Mouse (Mus musculus): Measurements from ENCODE around the gene Fn1. TPM values are rescaled to one million over a fixed set of nuclear protein-coding genes. Genes with fewer than 3 reads are reported as not detected.
A peak's percentile ranks its signal among the peaks of the same experiment; 100 is the strongest.

Gene Fn1
- 125 TPM in 2 replicates for polyA plus RNA-seq (2014; fragmentation: Nextera tagmentation; extraction: Ambion mirVana)

- Histone ChIP-seq H3K4me2 (ENCODE audit: low read depth, low read length) (peak within 1 kb of the TSS; percentile 75), H3K4me3 (ENCODE audit: low read depth, low read length) (peak within 1 kb of the TSS; percentile 71), H3K4me1 (ENCODE audit: control insufficient read depth, insufficient read depth, low read length) (peaks cover 2% of the 10 kb centered on the region; the same call in 1 of the 2 replicates), H3K9me3 (replicated peaks; ENCODE audit: control insufficient read depth, low read length) (no peaks in the 10 kb centered on the region), H3K9ac (replicated peaks; ENCODE audit: low read length) (peak within 1 kb of the TSS; percentile 94), H3K27me3 (ENCODE audit: control insufficient read depth, insufficient read depth, low read length) (no peaks in the 10 kb centered on the region), H3K27ac (replicated peaks; ENCODE audit: low read depth, low read length) (peak within 1 kb of the TSS; percentile 97), H3K36me3 (replicated peaks; ENCODE audit: control insufficient read depth, insufficient read depth, low read depth, low read length) (no peaks in the 10 kb centered on the region; the same call in 1 of the 2 replicates)
- WGBS = under 1% methylated on average over 62 of the region's 63 CpGs
- peak; percentile 98 for DNase-seq (ENCODE audit: low spot score)
- ATAC-seq (replicated peaks; ENCODE audit: insufficient number of reproducible peaks, low FRiP score, low TSS enrichment, low read depth) = peak; percentile 97
Observed at GRCm38 (mm10) chr1:71652551-71653399, at the start of gene Fn1. Gene Fn1 (minus strand): TSS chr1:71653200.

DNA sequence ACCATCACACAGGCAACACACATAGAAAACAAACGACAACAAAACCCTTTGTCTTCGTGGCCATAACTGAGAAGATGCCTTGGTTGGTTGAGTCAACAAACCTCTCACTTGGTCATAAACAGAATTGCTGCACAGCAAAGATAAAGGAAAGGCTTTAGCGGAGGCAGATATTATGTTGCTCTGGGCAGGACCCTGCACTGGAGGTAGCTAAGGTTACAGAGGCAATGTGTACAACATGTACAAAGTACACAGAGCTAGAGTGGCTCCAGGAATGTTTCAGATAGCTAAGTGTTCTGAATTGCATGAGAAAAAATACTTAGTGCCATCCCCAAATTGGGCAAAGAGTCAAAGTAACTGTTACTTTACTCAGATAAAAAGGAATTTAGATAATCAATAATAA lies 43.1 kb upstream of the Fn1 start:
- H3K4me3 ChIP-seq (ENCODE audit: low read depth, low read length) = no peak overlapping the region
- H3K9ac ChIP-seq (replicated peaks; ENCODE audit: low read length) = no peak overlapping the region
- no peak overlapping the region for H3K27ac ChIP-seq (replicated peaks; ENCODE audit: low read depth, low read length)
- no peak overlapping the region for H3K4me2 ChIP-seq (ENCODE audit: low read depth, low read length)
- H3K27me3 ChIP-seq (ENCODE audit: control insufficient read depth, insufficient read depth, low read length) = no peaks in the 10 kb centered on the region
- WGBS = 80% methylated on average over 3 of the region's 3 CpGs
- DNase-seq (ENCODE audit: low spot score) (no peak), ATAC-seq (replicated peaks; ENCODE audit: insufficient number of reproducible peaks, low FRiP score, low TSS enrichment, low read depth) (no peak)
- no peaks in the 10 kb centered on the region for H3K4me1 ChIP-seq (ENCODE audit: control insufficient read depth, insufficient read depth, low read length)
- H3K9me3 ChIP-seq (replicated peaks; ENCODE audit: control insufficient read depth, low read length) = no peaks in the 10 kb centered on the region
- no peaks in the 10 kb centered on the region for H3K36me3 ChIP-seq (replicated peaks; ENCODE audit: control insufficient read depth, insufficient read depth, low read depth, low read length)

- Histone ChIP-seq H3K4me3 (ENCODE audit: low read depth, low read length) (no peak overlapping the region), H3K36me3 (replicated peaks; ENCODE audit: control insufficient read depth, insufficient read depth, low read depth, low read length) (no peaks in the 10 kb centered on the region), H3K9ac (replicated peaks; ENCODE audit: low read length) (no peak overlapping the region), H3K27ac (replicated peaks; ENCODE audit: low read depth, low read length) (no peak overlapping the region), H3K4me1 (ENCODE audit: control insufficient read depth, insufficient read depth, low read length) (no peaks in the 10 kb centered on the region), H3K27me3 (ENCODE audit: control insufficient read depth, insufficient read depth, low read length) (no peaks in the 10 kb centered on the region), H3K9me3 (replicated peaks; ENCODE audit: control insufficient read depth, low read length) (no peaks in the 10 kb centered on the region), H3K4me2 (ENCODE audit: low read depth, low read length) (no peak overlapping the region)
- DNase-seq (ENCODE audit: low spot score) = no peak
- WGBS = 69% methylated on average over 8 of the region's 8 CpGs
- no peak for ATAC-seq (replicated peaks; ENCODE audit: insufficient number of reproducible peaks, low FRiP score, low TSS enrichment, low read depth)
Observed at GRCm38 (mm10) chr1:71691472-71692277, 38.7 kb upstream of the Fn1 start.

DNA sequence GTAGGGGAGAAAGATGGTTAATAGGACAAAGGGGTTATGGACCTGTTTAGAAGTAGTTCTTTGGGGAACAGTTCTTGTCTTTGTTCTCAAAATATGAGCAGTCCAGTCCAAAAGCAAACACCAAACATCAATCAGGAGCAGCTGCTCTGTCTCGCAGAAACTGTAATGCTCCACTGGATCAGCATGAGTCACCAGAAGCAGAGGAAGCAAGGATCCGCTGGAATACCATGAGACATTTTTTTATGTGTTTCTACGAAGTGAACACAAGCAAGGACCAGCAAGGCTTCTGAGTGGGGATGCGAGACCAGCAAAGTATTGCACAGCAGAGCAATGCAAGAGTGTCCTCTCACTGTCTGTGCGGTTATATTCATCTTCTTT lies 35.9 kb upstream of the Fn1 start:
- no peak overlapping the region for H3K9ac ChIP-seq (replicated peaks; ENCODE audit: low read length)
- H3K27me3 ChIP-seq (ENCODE audit: control insufficient read depth, insufficient read depth, low read length) = no peaks in the 10 kb centered on the region
- DNase-seq (ENCODE audit: low spot score) = no peak
- H3K27ac ChIP-seq (replicated peaks; ENCODE audit: low read depth, low read length) = no peak overlapping the region
- no peak for ATAC-seq (replicated peaks; ENCODE audit: insufficient number of reproducible peaks, low FRiP score, low TSS enrichment, low read depth)
- no peaks in the 10 kb centered on the region for H3K4me1 ChIP-seq (ENCODE audit: control insufficient read depth, insufficient read depth, low read length)
- H3K36me3 ChIP-seq (replicated peaks; ENCODE audit: control insufficient read depth, insufficient read depth, low read depth, low read length) = no peaks in the 10 kb centered on the region
- no peaks in the 10 kb centered on the region for H3K9me3 ChIP-seq (replicated peaks; ENCODE audit: control insufficient read depth, low read length)
- no peak overlapping the region for H3K4me3 ChIP-seq (ENCODE audit: low read depth, low read length)
- WGBS = 93% methylated on average over 5 of the region's 5 CpGs
- H3K4me2 ChIP-seq (ENCODE audit: low read depth, low read length) = no peak overlapping the region

GRCm38 (mm10) chr1:71688272-71688925 lies 35.4 kb upstream of the Fn1 start:
- Histone ChIP-seq H3K4me2 (ENCODE audit: low read depth, low read length) (no peak overlapping the region), H3K27me3 (ENCODE audit: control insufficient read depth, insufficient read depth, low read length) (no peaks in the 10 kb centered on the region), H3K4me3 (ENCODE audit: low read depth, low read length) (no peak overlapping the region), H3K27ac (replicated peaks; ENCODE audit: low read depth, low read length) (no peak overlapping the region), H3K4me1 (ENCODE audit: control insufficient read depth, insufficient read depth, low read length) (no peaks in the 10 kb centered on the region), H3K36me3 (replicated peaks; ENCODE audit: control insufficient read depth, insufficient read depth, low read depth, low read length) (no peaks in the 10 kb centered on the region), H3K9ac (replicated peaks; ENCODE audit: low read length) (no peak overlapping the region), H3K9me3 (replicated peaks; ENCODE audit: control insufficient read depth, low read length) (no peaks in the 10 kb centered on the region)
- 94% methylated on average over 3 of the region's 3 CpGs for WGBS
- DNase-seq (ENCODE audit: low spot score) = no peak
- ATAC-seq (replicated peaks; ENCODE audit: insufficient number of reproducible peaks, low FRiP score, low TSS enrichment, low read depth) = no peak

- Histone ChIP-seq H3K4me2 (ENCODE audit: low read depth, low read length) (no peak overlapping the region), H3K27ac (replicated peaks; ENCODE audit: low read depth, low read length) (no peak overlapping the region), H3K4me1 (ENCODE audit: control insufficient read depth, insufficient read depth, low read length) (no peaks in the 10 kb centered on the region), H3K36me3 (replicated peaks; ENCODE audit: control insufficient read depth, insufficient read depth, low read depth, low read length) (no peaks in the 10 kb centered on the region), H3K27me3 (ENCODE audit: control insufficient read depth, insufficient read depth, low read length) (no peaks in the 10 kb centered on the region), H3K9me3 (replicated peaks; ENCODE audit: control insufficient read depth, low read length) (no peaks in the 10 kb centered on the region), H3K4me3 (ENCODE audit: low read depth, low read length) (no peak overlapping the region), H3K9ac (replicated peaks; ENCODE audit: low read length) (no peak overlapping the region)
- WGBS = 85% methylated on average over 5 of the region's 5 CpGs
- ATAC-seq (replicated peaks; ENCODE audit: insufficient number of reproducible peaks, low FRiP score, low TSS enrichment, low read depth) = no peak
- no peak for DNase-seq (ENCODE audit: low spot score)
Observed at GRCm38 (mm10) chr1:71686791-71687190, 33.8 kb upstream of the Fn1 start.

DNA sequence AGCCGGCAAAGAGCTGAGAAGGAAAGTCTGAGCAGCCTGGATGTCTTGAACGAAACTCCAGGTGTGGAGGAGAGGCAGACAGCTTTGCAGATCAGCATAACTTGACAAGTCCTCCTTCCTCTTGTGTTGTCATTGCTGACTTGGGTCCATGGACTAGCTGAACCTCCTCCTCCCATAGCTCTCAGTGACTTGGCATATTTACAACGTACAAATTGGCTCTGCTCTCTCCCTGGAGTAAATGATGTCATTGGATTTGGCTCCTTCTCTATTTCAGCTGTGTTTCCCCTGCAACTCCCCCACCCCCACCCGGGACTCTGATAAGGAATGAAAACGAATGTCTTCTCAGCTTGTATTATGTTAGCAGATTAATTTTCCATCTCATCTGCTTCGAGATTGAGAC lies 30.7 kb upstream of the Fn1 start:
- Histone ChIP-seq H3K4me2 (ENCODE audit: low read depth, low read length) (no peak overlapping the region), H3K4me3 (ENCODE audit: low read depth, low read length) (no peak overlapping the region), H3K9me3 (replicated peaks; ENCODE audit: control insufficient read depth, low read length) (no peaks in the 10 kb centered on the region), H3K4me1 (ENCODE audit: control insufficient read depth, insufficient read depth, low read length) (no peaks in the 10 kb centered on the region), H3K36me3 (replicated peaks; ENCODE audit: control insufficient read depth, insufficient read depth, low read depth, low read length) (no peaks in the 10 kb centered on the region), H3K27me3 (ENCODE audit: control insufficient read depth, insufficient read depth, low read length) (no peaks in the 10 kb centered on the region), H3K9ac (replicated peaks; ENCODE audit: low read length) (no peak overlapping the region), H3K27ac (replicated peaks; ENCODE audit: low read depth, low read length) (no peak overlapping the region)
- ATAC-seq (replicated peaks; ENCODE audit: insufficient number of reproducible peaks, low FRiP score, low TSS enrichment, low read depth) (no peak), DNase-seq (ENCODE audit: low spot score) (no peak)
- WGBS = 80% methylated on average over 6 of the region's 6 CpGs

Data from embryonic facial prominence, embryonic 11.5 days (tissue).